Mouse (Mus musculus) E14TG2a.4 (cell line): ENCODE measurements around the gene Ins2.
A peak's percentile ranks its signal among the peaks of the same experiment; 100 is the strongest.

ENCODE experiments used
- CTCF ChIP-seq: conservative IDR thresholded peaks from 2 replicates; pipeline ENCODE4 v1.5.1; 2014; ENCODE audit warnings: low read length
- NANOG ChIP-seq: IDR thresholded peaks from 2 replicates; pipeline ENCODE4 v1.6.1; 2014; ENCODE audit warnings: borderline replicate concordance, low read length, mixed read lengths
- POU5F1 ChIP-seq: IDR thresholded peaks from 2 replicates; pipeline ENCODE4 v1.6.1; 2014; ENCODE audit warnings: low read length, borderline replicate concordance

DNA sequence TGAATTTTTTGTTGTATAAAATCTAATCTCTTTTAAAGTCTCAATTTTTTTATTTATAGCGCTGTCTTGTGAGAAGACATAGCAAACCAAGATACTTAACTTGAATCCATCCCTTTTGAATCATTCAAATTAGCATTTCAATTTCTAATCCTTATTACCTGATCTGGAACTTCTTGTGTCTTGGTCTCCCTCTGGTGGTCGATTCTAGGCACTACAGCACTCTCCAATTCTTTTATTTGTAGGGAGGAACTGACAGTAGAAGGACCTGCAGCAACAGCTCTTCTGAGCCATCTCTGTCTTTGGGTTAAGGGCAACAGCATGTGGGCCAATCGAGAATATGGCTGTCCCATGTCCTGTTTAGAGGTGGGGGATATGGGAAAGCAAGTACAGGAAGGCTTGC is 5.4 kb downstream of the Ins2 start:
- TF ChIP-seq CTCF (peak; percentile 69), POU5F1 (no peak), NANOG (no peak)
